Mouse (Mus musculus) inflammation-experienced regulatory T-cells, adult 16 weeks (primary cell): ENCODE measurements around the gene Yjefn3. TPM values are rescaled to one million over a fixed set of nuclear protein-coding genes. Genes with fewer than 3 reads are reported as not detected.

ENCODE experiments used
- polyA plus RNA-seq: library from polyadenylated mRNA; unstranded; fragments of 100-300 nt; shearing (Covaris generic); gene quantifications from one replicate; pipeline ENCODE4 v1.2.1, GENCODE M21; 2017

Yjefn3 gene
- not detected for polyA plus RNA-seq

GRCm38 (mm10) chr8:69902163-69903062, at the start of gene Yjefn3, which contains the start of the genes Tssk6 and Ndufa13:
Yjefn3 (minus strand) TSS chr8:69902712.
Tssk6 (plus strand) TSS chr8:69902184.
Ndufa13 (minus strand) TSS chr8:69902558.

GRCm38 (mm10) chr8:69887289-69888243, 14.9 kb downstream of the Yjefn3 start, which contains the start of gene Cilp2:
Cilp2 (minus strand) TSS chr8:69887687.

Other genes starting within 250 kb of the Yjefn3 start
- 0.56 TPM for gene Zfp964, start 248.2 kb downstream of the Yjefn3 start, polyA plus RNA-seq
- 82.2 TPM for gene Zfp869, start 192.0 kb downstream of the Yjefn3 start, polyA plus RNA-seq
- 11.2 TPM for gene Zfp963, start 152.7 kb downstream of the Yjefn3 start, polyA plus RNA-seq
- not detected for gene Gm20422, start 127.8 kb downstream of the Yjefn3 start, polyA plus RNA-seq
- 26.2 TPM for gene Atp13a1, start 111.5 kb downstream of the Yjefn3 start, polyA plus RNA-seq
- gene Zfp866, start 111.5 kb downstream of the Yjefn3 start, polyA plus RNA-seq, result 36.6 TPM
- gene Gmip, start 94.0 kb downstream of the Yjefn3 start, polyA plus RNA-seq, result 178 TPM
- gene Lpar2, start 80.3 kb downstream of the Yjefn3 start, polyA plus RNA-seq, result 0.61 TPM
- 24.6 TPM for gene Pbx4, start 70.2 kb downstream of the Yjefn3 start, polyA plus RNA-seq
- gene Cilp2, start 15.0 kb downstream of the Yjefn3 start, polyA plus RNA-seq, result not detected
- 3.4 TPM for gene Tssk6, start 528 bp downstream of the Yjefn3 start, polyA plus RNA-seq
- 190 TPM for gene Ndufa13, start 154 bp downstream of the Yjefn3 start, polyA plus RNA-seq
- 29.4 TPM for gene Gatad2a, start 93.7 kb upstream of the Yjefn3 start, polyA plus RNA-seq
- 50.6 TPM for gene Mau2, start 140.0 kb upstream of the Yjefn3 start, polyA plus RNA-seq
- 78.6 TPM for gene Sugp1, start 140.1 kb upstream of the Yjefn3 start, polyA plus RNA-seq
- 0.37 TPM for gene Tm6sf2, start 170.2 kb upstream of the Yjefn3 start, polyA plus RNA-seq
- not detected for gene Hapln4, start 180.7 kb upstream of the Yjefn3 start, polyA plus RNA-seq
- not detected for gene Ncan, start 218.2 kb upstream of the Yjefn3 start, polyA plus RNA-seq
- gene Nr2c2ap, start 228.6 kb upstream of the Yjefn3 start, polyA plus RNA-seq, result 59.8 TPM
- 45.4 TPM for gene Rfxank, start 236.4 kb upstream of the Yjefn3 start, polyA plus RNA-seq
- 66.7 TPM for gene Borcs8, start 236.8 kb upstream of the Yjefn3 start, polyA plus RNA-seq
- 2.1 TPM for gene Mef2b, start 237.0 kb upstream of the Yjefn3 start, polyA plus RNA-seq